Mouse (Mus musculus) layer of hippocampus, adult 2 months (tissue): ENCODE data around the gene Igf1r. TPM values are rescaled to one million over a fixed set of nuclear protein-coding genes. Genes with fewer than 3 reads are reported as not detected.

ENCODE experiments used
- DNase-seq, 2 experiments: peaks; one replicate each; pipeline ENCODE4 v3.0.0; 2022; ENCODE audit warnings: low spot score in 2 of 2
- H3K27ac ChIP-seq: fragments of 200-600 bp; 2 replicates; pipeline ENCODE4 v1.8.1; 2022
- H3K4me3 ChIP-seq: fragments of 200-600 bp; 2 replicates; pipeline ENCODE4 v1.8.1; 2022; ENCODE audit warnings: mild to moderate bottlenecking
- CTCF ChIP-seq: fragments of 200-600 bp; conservative IDR thresholded peaks from 2 replicates; pipeline ENCODE4 v1.8.1; 2022; ENCODE audit warnings: antibody characterized with exemption, mild to moderate bottlenecking, moderate library complexity
- long read RNA-seq, 2 experiments: library from polyadenylated mRNA; stranded (forward); transcript quantifications; one replicate each; pipeline ENCODE4 v2.0.0; 2021; ENCODE audit warnings: borderline mapping rate in 2 of 2
- total RNA-seq, 2 experiments: library from RNA; stranded (reverse); gene quantifications; 2 replicates each; pipeline ENCODE4 v1.2.3; 2021

Igf1r gene
- 10 to 100 TPM; 47.5 to 47.8 TPM for total RNA-seq
- long read RNA-seq, experiment 1, partial matches to known transcripts = 0 of 8 reads
- long read RNA-seq, experiment 1, other reads (novel, unspliced or antisense) = 8 of 8 reads
- long read RNA-seq, experiment 2, partial matches to known transcripts = 2 of 18 reads
- long read RNA-seq, experiment 2, other reads (novel, unspliced or antisense) = 16 of 18 reads

- Histone ChIP-seq H3K27ac (peak within 1 kb of the TSS; percentile 99), H3K4me3 (peak within 1 kb of the TSS; percentile 89)
- no peak for DNase-seq
- TF ChIP-seq CTCF = peak; percentile 59
Measured at GRCm38 (mm10) chr7:67952777-67953700, at the start of gene Igf1r. Gene Igf1r (plus strand): TSS chr7:67952827.

- no peak for TF ChIP-seq CTCF
- Histone ChIP-seq H3K4me3 (no peak overlapping the region), H3K27ac (no peak overlapping the region)
- no peak for DNase-seq
Measured at GRCm38 (mm10) chr7:67906358-67906757, 46.3 kb upstream of the Igf1r start.

- peak overlapping the region; percentile 56; the same call in 1 of the 2 replicates for H3K27ac ChIP-seq
- DNase-seq = peak; percentile 14 to 21
- H3K4me3 ChIP-seq = no peak overlapping the region
- TF ChIP-seq CTCF = no peak
Measured at GRCm38 (mm10) chr7:67907786-67908400, 44.7 kb upstream of the Igf1r start.

- DNase-seq = peak; percentile 6 to 13
- H3K27ac ChIP-seq = peak overlapping the region; percentile 69
- TF ChIP-seq CTCF = no peak
- peak overlapping the region; percentile 39 for H3K4me3 ChIP-seq
Measured at GRCm38 (mm10) chr7:67910528-67910927, 42.1 kb upstream of the Igf1r start.

- no peak for DNase-seq
- TF ChIP-seq CTCF = no peak
- Histone ChIP-seq H3K4me3 (no peak overlapping the region; the same call in 1 of the 2 replicates), H3K27ac (0 out of 2 replicates have a peak overlapping the region, but pooled peaks have one; percentile 61)
Measured at GRCm38 (mm10) chr7:67910947-67911346, 41.7 kb upstream of the Igf1r start.

GRCm38 (mm10) chr7:67911841-67912240 lies 40.8 kb upstream of the Igf1r start:
- Histone ChIP-seq H3K27ac (peak overlapping the region; percentile 61; the same call in 1 of the 2 replicates), H3K4me3 (no peak overlapping the region)
- no peak for DNase-seq
- TF ChIP-seq CTCF = no peak

GRCm38 (mm10) chr7:67916960-67917359 lies 35.7 kb upstream of the Igf1r start:
- DNase-seq = no peak
- TF ChIP-seq CTCF = no peak

GRCm38 (mm10) chr7:67917753-67918152 lies 34.9 kb upstream of the Igf1r start:
- TF ChIP-seq CTCF = no peak
- no peak overlapping the region for H3K27ac ChIP-seq
- H3K4me3 ChIP-seq = no peak overlapping the region
- no peak for DNase-seq

More at GRCm38 (mm10) chr7:67916960-67917359, 35.7 kb upstream of the Igf1r start:
- H3K4me3 ChIP-seq = no peak overlapping the region
- no peak overlapping the region for H3K27ac ChIP-seq

GRCm38 (mm10) chr7:67919467-67919866 lies 33.2 kb upstream of the Igf1r start:
- H3K27ac ChIP-seq = no peak overlapping the region
- no peak overlapping the region for H3K4me3 ChIP-seq
- DNase-seq = no peak
- TF ChIP-seq CTCF = no peak

- no peak for TF ChIP-seq CTCF
- DNase-seq = no peak
- H3K27ac ChIP-seq = no peak overlapping the region
- H3K4me3 ChIP-seq = no peak overlapping the region
Measured at GRCm38 (mm10) chr7:67924215-67924614, 28.4 kb upstream of the Igf1r start.

- no peak overlapping the region for H3K27ac ChIP-seq
- no peak overlapping the region for H3K4me3 ChIP-seq
- TF ChIP-seq CTCF = no peak
- DNase-seq = no peak
Measured at GRCm38 (mm10) chr7:67930132-67930531, 22.5 kb upstream of the Igf1r start.

GRCm38 (mm10) chr7:67936801-67937200 lies 15.8 kb upstream of the Igf1r start:
- TF ChIP-seq CTCF = no peak
- no peak overlapping the region for H3K4me3 ChIP-seq
- no peak overlapping the region for H3K27ac ChIP-seq
- no peak for DNase-seq

GRCm38 (mm10) chr7:67943805-67944204 lies 8.8 kb upstream of the Igf1r start:
- no peak for DNase-seq
- H3K27ac ChIP-seq = no peak overlapping the region
- no peak overlapping the region for H3K4me3 ChIP-seq
- no peak for TF ChIP-seq CTCF
